Mouse (Mus musculus): ENCODE measurements around the gene S100a5.

- no peak for TF ChIP-seq CTCF (IDR thresholded peaks at IDR 0.05; ENCODE audit: insufficient read depth, low read length)
- no peak for TF ChIP-seq POLR2A (IDR thresholded peaks at IDR 0.05; ENCODE audit: borderline replicate concordance, extremely low read depth, low read depth, low read length)
Observed at GRCm38 (mm10) chr3:90603623-90604022, 4.7 kb upstream of the S100a5 start, which contains the start of gene S100a4.
